Mouse (Mus musculus): ENCODE data around the gene Nfix.

GRCm38 (mm10) chr8:84704867-84705831, 95.0 kb downstream of the Nfix start:
- TF ChIP-seq POLR2A (IDR thresholded peaks at IDR 0.05; ENCODE audit: insufficient read length, low read depth) (no peak), SRF (IDR thresholded peaks at IDR 0.05; ENCODE audit: control insufficient read depth, insufficient read length, low read depth) (no peak), TCF12 (IDR thresholded peaks at IDR 0.05; ENCODE audit: insufficient read depth, poor library complexity, severe bottlenecking) (no peak), MAX (IDR thresholded peaks at IDR 0.05; ENCODE audit: low read depth) (no peak), POLR2AphosphoS2 (IDR thresholded peaks at IDR 0.05; ENCODE audit: insufficient read length, low read depth) (no peak), TCF3 (IDR thresholded peaks at IDR 0.05; ENCODE audit: insufficient read length, low read depth) (no peak), E2F4 (IDR thresholded peaks at IDR 0.05; ENCODE audit: insufficient read depth) (no peak), USF1 (IDR thresholded peaks at IDR 0.05; ENCODE audit: low read depth) (no peak), CEBPB (IDR thresholded peaks at IDR 0.05; ENCODE audit: insufficient read depth, poor library complexity, severe bottlenecking) (no peak), MYOD1 (IDR thresholded peaks at IDR 0.05; ENCODE audit: control insufficient read depth in 1 of 3, insufficient read length in 2 of 3, low read depth in 2 of 3) (no peak), MYOG (IDR thresholded peaks at IDR 0.05; ENCODE audit: control insufficient read depth in 1 of 3, insufficient read depth in 1 of 3, insufficient read length in 2 of 3, low read depth in 2 of 3) (no peak)

Measured in myocyte (in vitro differentiated cells).